Mouse (Mus musculus) right cerebral cortex, postnatal 10 days (tissue): ENCODE measurements around the gene Nrxn2.

Source experiments
- DNase-seq, 2 experiments: peaks; one replicate each; pipeline ENCODE4 v3.0.0; 2021; ENCODE audit warnings: low spot score in 2 of 2

The Nrxn2 gene

DNA sequence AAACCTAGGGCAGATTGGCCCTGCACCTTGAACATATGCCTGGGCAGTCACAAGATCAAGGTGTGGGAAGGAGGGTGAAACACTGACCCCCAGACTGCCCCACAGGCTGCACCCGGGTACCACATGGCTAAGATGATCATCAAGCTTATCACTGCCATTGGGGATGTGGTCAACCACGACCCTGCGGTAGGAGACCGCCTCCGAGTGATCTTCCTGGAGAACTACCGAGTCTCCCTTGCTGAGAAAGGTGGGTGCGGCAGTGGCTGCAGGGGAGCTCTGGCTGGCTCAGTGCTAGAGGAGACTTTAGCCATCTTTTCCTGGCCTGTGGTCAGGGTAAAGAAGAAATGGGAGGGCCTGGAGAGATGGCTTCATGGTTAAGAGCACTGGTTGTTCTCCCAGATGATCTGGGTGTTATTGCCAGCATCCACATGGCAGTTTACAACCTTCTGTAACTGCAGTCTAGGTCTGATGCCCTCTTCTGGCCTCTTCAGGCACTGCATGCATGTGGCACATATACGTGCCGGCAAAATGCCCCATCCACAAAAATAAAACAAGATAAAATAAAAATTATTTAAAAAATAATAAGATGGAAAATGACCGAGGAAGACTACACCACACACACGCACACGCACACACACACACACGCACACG is 25.7 kb upstream of the Nrxn2 start:
- DNase-seq, result no peak

DNA sequence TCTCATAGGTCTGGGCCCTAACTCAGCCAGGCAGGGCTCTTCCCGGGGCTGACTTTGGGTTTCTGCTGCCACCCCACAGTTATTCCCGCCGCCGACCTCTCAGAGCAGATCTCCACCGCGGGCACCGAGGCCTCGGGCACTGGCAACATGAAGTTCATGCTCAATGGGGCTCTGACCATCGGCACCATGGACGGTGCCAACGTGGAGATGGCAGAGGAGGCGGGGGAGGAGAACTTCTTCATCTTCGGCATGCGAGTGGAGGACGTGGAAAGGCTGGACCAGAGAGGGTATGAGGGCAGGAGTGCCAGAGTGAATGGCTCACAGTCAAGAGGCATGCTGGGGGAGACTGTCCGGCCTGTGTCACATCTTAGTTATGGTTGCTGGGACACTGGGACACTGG is 24.9 kb upstream of the Nrxn2 start:
- no peak for DNase-seq

DNA sequence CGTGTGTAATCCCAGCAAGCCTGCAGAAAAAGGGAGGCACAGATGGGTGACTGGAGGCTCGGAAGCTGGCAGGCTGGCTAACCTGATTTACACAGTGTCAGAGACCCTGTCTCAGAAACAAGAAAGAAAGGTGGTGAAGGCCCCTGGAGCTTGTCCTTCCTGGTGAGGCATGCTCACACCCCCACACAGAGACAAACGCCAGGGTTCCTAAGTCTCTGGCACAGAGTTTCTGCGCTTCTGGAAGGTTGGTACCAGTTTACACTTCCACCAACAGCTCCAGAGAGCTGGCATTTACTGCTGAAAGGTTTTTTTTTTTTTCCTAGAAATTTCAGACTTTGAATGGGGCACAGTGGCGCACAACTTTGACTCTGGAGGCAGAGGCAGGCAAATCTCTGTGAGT is 22.3 kb upstream of the Nrxn2 start:
- no peak for DNase-seq

DNA sequence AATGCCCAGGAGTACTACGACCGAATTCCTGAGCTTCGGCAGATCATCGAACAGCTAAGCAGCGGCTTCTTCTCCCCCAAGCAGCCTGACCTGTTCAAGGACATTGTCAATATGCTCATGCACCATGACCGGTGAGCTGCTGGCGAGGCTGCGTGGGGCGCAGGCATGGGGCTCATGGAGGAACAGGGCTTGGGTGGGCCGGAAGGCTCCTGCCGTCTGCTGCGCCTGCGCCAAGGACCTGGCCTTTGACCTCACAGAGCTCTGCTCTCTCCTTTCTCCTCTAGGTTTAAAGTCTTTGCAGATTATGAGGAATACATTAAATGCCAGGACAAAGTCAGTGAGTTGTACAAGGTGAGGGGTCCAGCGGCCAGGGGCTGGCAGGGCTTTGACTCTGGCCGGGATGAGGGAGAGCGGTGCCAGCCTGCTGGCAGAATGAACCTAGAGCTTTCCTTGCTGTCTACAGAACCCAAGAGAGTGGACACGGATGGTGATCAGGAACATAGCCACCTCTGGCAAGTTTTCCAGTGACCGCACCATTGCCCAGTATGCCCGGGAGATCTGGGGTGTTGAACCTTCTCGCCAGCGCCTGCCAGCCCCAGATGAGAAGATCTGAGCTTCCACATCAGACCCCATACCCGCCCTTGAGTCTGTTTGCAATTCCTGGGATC is 20.8 kb upstream of the Nrxn2 start:
- DNase-seq, result no peak

DNA sequence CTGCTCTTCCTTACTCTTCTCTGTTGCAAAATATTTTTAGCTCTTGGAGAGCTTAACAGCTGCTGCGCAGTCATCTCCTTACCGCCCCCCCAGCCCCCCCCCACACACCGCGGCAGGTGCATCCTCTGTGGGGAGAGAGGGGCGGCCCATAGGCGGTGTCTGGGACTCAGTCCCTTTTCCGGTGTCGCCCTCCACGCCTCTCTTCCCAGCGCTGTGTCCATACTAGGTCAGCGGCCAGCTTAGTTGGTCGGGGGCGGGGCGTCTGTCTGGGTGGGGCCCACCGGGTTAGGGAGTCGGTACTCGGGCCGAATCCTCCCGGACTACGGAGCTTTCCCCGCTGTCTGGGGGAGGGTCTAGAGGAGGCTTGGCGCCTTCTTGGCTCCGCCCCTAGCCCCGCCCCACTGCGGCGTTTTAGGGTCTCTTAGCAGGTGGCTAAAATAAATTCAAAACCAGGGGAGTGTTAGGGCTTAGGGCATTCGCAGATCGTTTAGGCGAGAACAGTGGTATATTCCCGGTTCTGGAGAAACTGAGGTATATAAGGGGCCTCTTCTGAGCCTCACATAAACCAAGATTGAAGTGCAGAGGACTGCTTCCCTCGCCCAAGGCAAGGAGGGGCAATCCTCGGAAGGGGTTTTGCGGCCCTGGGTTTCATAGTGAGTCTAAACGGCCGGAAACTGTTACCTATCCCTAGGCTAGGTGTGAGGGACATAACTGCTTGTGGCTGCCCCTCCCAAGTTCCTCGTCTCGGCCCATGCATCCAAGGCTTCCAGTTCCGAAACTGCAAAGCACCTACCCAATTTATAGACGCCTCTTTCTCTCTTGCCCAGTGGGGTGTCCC is 19.9 kb upstream of the Nrxn2 start:
- DNase-seq, result peak; percentile 82 to 83

DNA sequence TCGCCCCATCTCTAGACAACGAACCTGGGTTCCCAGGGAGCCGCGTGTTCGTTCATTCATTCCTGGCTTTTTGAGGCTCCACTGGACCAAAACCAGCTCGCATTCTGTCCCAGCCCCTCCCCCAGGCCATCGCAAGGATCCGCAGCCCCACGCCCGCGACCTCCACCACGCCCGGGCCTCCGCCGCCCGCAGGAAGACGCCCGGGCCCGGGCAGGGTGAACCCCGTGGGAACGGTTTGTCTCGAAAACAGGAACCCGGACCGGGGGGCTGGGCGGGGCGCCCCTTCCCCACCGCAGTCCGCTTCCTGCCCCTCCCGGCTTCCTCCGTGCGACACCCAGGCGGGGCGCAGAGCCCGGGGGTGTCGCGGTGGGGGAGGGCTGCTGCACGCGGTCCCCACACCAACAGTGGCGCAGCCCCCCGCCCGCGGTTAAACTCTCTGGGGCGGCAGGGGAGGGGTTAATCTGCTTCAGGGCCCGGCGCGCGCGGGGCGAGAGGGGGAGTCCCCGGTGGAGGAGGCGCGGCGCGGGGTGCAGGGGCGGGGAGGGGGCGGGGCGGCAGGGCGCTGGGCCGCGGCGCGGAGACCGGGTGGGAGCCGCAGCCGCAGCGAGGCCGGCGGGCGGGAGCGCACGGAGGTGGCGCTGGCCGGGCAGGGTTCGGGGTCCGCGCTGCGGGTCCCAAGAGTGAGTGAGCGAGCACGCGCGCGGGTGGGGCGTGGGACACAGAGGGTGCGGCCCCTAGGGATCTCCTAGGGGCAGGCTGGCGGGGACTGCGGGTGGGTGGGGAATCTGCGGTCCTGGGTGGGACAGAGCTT is 19.0 kb upstream of the Nrxn2 start, which contains the start of gene Rasgrp2:
Rasgrp2 (plus strand) TSS at position 56 of the 811 bp plus-strand sequence.
- DNase-seq, result peak; percentile 75 to 78

DNA sequence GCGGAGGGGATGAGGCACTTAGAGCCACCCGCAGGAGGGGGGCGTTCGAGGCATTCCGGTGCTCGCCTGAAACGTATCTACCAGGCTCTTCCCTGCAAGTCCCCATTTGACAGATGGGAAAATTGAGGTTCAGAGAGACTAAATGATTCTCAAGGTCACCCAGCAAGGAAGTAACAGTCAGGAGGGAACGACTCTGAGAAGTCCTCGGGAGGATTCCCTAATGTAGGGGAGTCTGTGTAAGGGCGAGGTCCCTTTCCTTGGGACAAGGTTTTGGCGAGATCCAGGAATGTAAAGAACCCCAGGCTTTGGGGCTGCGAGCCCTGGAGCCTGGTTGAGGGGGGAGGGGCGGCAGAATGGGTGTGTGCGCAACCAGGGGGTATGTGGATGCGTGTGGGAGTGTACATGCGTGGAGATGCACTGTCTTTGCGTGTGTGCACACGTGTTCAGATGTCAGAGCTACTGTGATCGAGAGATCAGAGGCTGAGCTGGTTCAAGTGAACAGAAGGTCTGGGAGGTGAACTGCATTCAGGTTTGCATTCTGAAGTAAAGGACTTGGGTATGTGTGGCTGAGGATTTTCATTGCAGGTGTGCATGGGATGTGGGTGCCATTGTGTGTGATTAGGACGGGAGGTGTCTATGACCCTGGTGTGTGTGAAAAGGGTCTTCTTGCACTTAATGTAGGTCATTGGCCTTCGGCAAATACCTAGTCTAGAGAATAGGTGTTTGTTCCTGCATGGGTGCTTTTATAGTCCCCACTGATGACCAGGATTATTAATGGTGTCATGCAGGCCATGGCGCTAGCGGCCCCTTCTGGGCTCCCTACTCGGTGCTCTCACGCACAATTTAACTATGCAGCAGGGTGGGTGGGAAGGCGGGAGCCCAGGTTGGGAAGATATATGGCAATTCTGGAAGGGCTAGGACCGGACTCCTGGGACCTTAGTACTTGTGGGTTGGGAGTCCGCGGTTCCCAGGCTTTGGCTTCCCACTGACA is 18.1 kb upstream of the Nrxn2 start:
- peak; percentile 78 to 85 for DNase-seq

DNA sequence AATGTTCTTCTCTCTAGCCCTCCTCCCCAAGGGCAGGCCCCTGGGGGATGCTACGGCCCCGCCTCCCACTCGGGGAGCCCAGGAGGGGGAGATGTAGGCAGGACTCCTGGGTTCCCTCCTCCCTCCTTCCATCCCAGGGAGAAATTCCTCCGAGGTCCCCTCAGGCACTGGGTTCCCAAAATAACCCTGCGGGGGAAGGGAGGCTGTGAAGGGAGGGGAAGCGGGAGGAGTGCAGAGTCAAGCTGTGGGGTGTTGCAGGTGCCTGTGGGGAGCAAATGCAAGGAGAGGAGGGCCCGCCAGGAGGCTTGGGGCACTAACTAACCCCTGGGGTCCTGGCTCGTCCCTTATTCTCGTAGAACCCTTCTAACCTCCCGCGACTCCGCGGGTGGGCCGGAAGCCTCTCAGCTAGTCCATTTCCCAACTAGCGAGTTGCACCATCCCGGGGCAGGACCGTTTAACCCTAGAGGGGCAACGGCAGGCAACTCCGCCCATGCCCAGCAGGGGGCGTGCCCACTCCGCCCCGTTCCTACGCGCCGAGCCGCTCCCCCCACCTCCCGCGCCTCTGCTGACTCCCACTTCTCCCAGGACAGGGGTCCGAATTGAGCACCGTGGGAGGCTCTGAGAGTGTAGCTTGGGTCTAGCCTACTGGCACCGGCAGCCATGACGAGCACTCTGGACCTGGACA is 17.3 kb upstream of the Nrxn2 start:
- DNase-seq, result peak; percentile 70 to 76

DNA sequence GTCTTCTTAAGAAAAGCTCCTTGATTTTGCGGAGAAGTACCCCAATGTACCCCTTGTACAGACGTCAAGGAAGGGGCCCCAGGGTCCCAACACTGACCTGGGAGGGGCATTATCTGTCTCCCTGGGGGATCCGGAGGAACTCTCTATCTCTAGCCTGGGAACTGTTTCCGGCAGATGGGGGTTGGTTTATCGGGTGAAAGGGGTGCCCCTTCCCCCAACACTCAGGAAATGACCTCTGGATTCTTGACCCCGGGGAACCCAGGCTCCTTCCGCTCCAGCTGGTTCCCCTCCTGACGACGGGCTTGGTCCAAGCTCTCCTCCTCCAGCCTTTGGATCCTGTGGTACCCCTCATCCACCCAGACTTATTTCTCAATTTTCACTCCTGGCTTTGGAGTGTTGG is 16.6 kb upstream of the Nrxn2 start:
- no peak for DNase-seq

DNA sequence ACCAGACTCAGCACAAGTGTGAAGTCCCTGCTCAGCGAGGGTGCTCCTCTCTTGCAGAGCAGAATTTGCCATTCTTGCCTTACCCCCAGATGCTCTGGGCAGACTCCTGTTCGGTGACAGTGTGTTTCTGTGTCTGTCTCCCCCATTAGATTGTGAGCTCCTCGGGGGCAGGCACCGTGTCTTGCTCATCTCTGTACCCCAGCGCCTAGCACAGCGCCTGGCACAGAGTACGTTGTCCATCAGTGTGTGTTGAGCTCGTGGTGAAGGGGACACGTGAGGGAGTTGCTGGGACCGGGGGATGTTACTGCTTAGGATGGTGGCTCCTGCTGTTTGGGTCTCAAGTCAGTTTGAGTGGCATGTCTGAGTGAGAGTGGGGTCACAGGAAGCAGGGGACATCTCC is 14.7 kb upstream of the Nrxn2 start:
- no peak for DNase-seq

DNA sequence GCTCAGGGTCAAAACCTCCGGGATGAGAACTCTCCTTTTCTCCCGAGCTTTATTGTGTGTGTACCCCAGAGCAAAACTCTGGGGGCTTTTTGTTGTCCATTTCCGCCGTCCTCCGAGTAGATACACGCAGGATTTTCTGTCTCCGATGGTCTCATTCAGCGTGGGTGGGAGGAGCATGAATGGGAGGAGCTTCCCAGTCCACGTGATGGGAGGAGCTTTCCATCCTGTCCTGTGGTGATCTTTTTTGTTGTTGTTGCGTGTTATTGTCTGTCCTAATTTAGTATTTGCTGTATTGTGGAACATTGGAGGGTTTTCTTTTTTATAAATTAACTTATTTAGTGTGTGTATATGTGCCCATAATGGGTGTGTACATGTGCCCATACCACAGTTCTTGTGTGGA is 13.1 kb upstream of the Nrxn2 start:
- no peak for DNase-seq

DNA sequence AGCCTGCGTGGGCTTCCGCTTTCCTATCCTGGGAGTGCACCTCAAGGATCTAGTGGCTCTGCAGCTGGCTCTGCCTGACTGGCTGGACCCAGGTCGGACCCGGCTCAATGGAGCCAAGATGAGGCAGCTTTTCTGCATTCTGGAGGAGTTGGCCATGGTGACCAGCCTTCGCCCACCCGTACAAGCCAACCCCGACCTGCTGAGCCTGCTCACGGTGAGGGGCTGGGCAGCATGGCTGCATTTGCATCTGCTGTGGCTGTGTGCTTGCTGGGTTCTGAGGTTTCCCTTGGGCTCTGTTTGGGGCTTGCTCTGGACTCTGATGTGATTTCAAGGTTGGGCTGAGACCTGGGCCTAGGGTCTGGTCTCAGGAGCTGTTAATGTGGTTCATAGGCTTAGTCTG is 11.4 kb upstream of the Nrxn2 start:
- DNase-seq, result peak in 1 of 2 experiments; percentile 17

DNA sequence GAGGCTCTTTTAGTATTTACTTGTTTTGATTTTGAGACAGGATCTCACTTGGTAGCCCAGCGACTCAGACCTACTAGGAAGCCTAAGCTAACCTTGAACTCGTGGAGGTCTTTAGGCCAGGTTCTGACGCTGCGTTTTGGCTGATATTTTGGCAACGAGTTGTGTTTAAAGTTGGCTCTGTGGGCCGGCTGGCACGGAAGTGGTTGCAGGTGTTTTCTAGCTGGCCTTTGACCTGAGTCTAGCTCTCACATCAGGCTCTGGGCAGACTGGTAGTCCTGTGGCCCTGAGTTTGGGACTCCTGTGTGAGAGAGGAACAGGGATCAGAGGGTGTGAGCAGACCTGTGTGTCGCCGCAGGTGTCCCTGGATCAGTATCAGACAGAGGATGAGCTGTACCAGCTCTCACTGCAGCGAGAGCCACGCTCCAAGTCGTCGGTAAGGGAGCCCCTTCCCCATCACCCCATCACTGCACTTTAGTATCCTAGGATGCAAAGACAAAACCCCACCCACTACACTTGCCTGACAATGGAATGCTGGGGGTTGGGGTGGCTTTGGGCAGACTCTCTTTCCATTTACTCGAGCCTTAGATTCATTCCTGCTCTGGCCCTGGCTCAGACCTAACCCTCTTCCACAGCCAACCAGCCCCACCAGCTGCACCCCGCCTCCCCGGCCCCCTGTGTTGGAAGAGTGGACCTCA is 10.6 kb upstream of the Nrxn2 start:
- peak in 1 of 2 experiments; percentile 24 for DNase-seq

DNA sequence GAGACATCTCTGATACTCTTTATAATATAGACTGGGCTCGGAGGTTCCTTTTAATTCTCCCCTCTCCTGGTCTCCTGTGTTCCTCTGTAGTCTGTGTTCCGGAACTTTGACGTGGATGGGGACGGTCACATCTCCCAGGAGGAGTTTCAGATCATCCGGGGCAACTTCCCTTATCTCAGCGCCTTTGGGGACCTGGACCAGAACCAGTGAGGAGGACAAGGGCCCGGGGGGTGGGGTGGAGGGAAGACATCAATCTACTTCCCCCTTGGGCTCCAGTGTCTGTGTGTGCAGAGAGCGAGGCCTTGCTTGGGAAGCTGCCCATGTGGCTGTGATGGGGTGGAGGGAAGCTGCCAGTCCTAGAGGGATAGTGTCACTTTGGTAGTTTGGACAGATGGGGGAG is 9.8 kb upstream of the Nrxn2 start:
- DNase-seq, result peak in 1 of 2 experiments; percentile 28

DNA sequence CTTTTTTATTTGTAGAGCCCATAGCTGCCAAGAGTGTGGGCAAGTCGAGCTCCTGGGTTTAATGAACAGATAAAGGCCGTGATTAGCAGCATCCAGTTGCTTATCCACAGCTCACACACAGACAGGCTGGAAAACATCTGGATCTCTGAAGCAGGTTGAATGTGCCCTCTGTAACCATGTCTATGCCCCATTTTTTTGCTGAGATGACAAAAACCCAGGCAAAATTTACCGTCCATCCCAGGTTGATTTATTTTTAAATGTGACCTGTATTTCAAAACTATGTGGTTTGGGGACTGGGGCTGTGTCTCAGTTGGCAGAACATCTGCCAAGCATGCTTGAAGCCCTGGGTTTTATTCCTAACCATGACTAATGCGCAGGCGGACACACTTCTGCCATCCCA is 9.4 kb upstream of the Nrxn2 start:
- DNase-seq, result no peak

DNA sequence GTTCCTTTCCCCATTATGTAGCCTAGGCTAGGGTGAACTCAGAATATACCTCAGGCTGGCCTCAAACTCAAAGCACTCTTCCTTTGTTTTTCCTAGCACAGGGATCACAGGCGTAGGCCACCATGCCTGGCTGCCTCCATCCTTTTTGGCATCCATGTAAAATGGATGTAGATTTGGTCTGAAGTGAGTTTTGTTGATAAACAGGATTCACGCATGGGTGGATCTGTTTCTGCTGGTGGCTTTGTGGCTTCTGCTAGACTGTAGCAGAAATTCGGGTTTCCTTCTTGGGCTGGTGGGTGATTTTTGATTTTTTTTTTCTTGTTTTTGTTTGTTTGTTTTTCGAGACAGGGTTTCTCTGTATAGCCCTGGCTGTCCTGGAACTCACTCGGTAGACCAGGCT is 8.6 kb upstream of the Nrxn2 start:
- DNase-seq, result no peak

DNA sequence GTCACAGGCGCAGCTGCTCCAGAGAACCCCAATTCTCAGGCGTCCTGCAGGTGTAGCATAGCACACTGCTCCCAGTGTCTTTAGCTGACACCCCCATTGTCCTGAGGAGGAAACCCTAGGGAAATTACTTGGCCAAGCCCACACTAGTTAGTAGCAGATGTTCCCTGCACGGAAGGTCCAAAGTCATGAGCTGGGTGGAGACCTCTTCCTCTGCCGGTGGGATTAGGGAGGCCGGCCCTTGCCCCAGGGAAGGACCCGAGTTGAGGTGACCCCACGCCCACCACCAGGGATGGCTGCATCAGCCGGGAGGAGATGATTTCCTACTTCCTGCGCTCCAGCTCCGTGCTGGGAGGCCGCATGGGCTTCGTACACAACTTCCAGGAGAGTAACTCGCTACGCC is 5.7 kb upstream of the Nrxn2 start:
- no peak for DNase-seq

DNA sequence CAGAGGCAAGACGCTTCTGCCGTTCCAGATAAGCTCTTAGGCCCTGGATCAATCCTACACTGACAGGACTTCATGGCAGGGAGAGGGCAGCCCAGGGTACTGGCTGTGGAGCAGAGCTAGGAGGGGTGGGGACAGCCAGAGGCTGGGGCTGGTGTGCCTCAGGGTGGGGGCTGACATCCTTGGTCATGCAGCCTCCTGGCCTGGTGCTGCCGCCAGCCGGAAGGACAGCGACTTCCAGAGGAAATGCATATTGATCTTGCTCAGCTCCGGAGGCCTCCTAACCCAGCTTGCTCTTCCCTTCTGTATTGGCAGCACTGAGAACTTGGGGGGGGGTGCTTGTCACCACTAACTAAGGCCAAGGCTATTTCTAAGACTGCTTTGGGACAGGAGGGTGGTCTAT is 3.1 kb upstream of the Nrxn2 start:
- no peak for DNase-seq

DNA sequence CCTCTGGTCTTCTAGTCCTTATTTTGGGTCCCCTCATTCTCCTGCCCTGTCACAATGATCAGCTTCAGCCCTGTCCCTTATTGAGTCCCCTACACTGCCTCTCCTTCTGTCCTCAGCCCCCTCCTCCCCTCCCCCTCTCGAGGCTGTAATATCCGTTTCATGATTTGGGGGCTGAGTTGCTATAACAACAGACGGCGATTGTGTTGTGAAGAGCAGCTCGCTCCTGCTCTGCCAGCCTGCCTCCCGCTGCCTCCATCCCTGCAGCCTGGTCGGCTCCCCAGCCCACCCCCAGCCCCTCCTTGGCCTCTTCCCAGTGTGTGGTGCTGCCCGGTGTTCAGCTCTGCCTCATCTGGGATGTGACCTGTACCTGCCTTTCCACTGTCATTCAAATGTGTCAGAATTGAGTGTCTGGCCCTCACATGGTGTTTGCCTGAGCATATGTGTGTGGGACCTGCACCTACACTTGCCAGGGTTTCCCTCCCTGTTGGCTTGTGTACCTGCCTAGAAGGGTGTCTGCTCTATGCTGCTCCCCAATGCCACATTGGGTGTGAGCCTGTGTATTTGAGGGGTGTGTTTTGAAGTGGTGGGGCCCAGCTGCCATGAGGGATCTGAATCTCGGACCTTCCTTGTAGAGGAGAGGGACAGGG is 2.3 kb upstream of the Nrxn2 start:
- peak; percentile 81 to 84 for DNase-seq
